Mouse (Mus musculus) erythroblast, embryonic 14.5 days (primary cell): ENCODE data around the gene Pdia4.

Experiments
- GATA1 ChIP-seq: IDR thresholded peaks from 2 replicates; pipeline ENCODE4 v1.6.1; 2012; ENCODE audit warnings: low read length, inconsistent platforms, mixed read lengths
- TAL1 ChIP-seq: IDR thresholded peaks from 3 replicates; pipeline ENCODE4 v1.6.1; 2012; ENCODE audit warnings: low read length, inconsistent platforms, mixed read lengths

GRCm38 (mm10) chr6:47835482-47835983, 22.3 kb upstream of the Pdia4 start, which contains the start of gene Zfp398:
- TF ChIP-seq GATA1 (no peak), TAL1 (no peak)
